Mouse (Mus musculus) ES-E14 (cell line): Measurements from ENCODE around the gene Ebf1. TPM values are rescaled to one million over a fixed set of nuclear protein-coding genes. Genes with fewer than 3 reads are reported as not detected.

Experiments used
- DNase-seq: peaks from one replicate; pipeline ENCODE4 v3.0.0-alpha.2; 2013; ENCODE audit warnings: low read depth, low spot score
- H3K27ac ChIP-seq: 2 replicates; pipeline ENCODE4 v1.5.1; 2012; ENCODE audit warnings: low read depth, mild to moderate bottlenecking, low read length, moderate library complexity, mixed read lengths; ENCODE audit not compliant: poor library complexity, insufficient read depth, severe bottlenecking
- H3K36me3 ChIP-seq: 2 replicates; pipeline ENCODE4 v1.6.1; 2012; ENCODE audit warnings: mild to moderate bottlenecking, low read length, moderate library complexity, mixed read lengths; ENCODE audit not compliant: control insufficient read depth, poor library complexity, insufficient read depth, severe bottlenecking
- H3K4me1 ChIP-seq, 2 experiments: fragments of 150-350 bp in 1 of 2; sonication (generic) in 1 of 2; 2 replicates each; pipeline ENCODE4 v1.6.1; 2012; ENCODE audit warnings: low read length in 2 of 2, mild to moderate bottlenecking in 1 of 2, mixed read lengths in 1 of 2; ENCODE audit not compliant: control insufficient read depth in 2 of 2, insufficient read depth in 2 of 2, poor library complexity in 1 of 2
- H3K4me3 ChIP-seq, 2 experiments: fragments of 150-350 bp in 1 of 2; sonication (generic) in 1 of 2; 2 replicates each; pipeline ENCODE4 v1.5.1; 2012; ENCODE audit warnings: low read length in 2 of 2, low read depth in 1 of 2, mild to moderate bottlenecking in 1 of 2, mixed read lengths in 1 of 2; ENCODE audit not compliant: insufficient read depth in 1 of 2, poor library complexity in 1 of 2, severe bottlenecking in 1 of 2
- H3K9ac ChIP-seq: 2 replicates; pipeline ENCODE4 v1.6.1; 2012; ENCODE audit warnings: low read depth, mild to moderate bottlenecking, low read length, mixed read lengths; ENCODE audit not compliant: poor library complexity, insufficient read depth, severe bottlenecking
- H3K9me3 ChIP-seq: fragments of 150-350 bp; sonication (generic); 2 replicates; pipeline ENCODE4 v1.6.1; 2012; ENCODE audit warnings: low read depth, mild to moderate bottlenecking, low read length; ENCODE audit not compliant: control insufficient read depth, insufficient read depth
- CHD2 ChIP-seq: IDR thresholded peaks from 2 replicates; pipeline ENCODE4 v1.6.1; 2014; ENCODE audit warnings: mild to moderate bottlenecking, low read depth, low read length, inconsistent platforms
- HCFC1 ChIP-seq: IDR thresholded peaks from 2 replicates; pipeline ENCODE4 v1.6.1; 2012; ENCODE audit warnings: low read length, inconsistent platforms, borderline replicate concordance; ENCODE audit not compliant: insufficient read depth
- MAFK ChIP-seq: IDR thresholded peaks from 2 replicates; pipeline ENCODE4 v1.6.1; 2014; ENCODE audit warnings: mild to moderate bottlenecking, low read depth, low read length, inconsistent platforms; ENCODE audit not compliant: insufficient read depth
- ZC3H11A ChIP-seq: IDR thresholded peaks from 2 replicates; pipeline ENCODE4 v1.6.1; 2012; ENCODE audit warnings: low read depth, mild to moderate bottlenecking, inconsistent platforms, low read length, borderline replicate concordance
- ZNF384 ChIP-seq: IDR thresholded peaks from 2 replicates; pipeline ENCODE4 v1.6.1; 2012; ENCODE audit warnings: low read depth, low read length, inconsistent platforms
- in situ Hi-C, 2 experiments: fragments of 600-800 bp; cut with MboI; formaldehyde crosslinking; loops; one replicate each; pipeline ENCODE4 v1.15.1; 2025; ENCODE audit warnings: low sequenced_read_pairs in 2 of 2, inconsistent platforms in 1 of 2; ENCODE audit not compliant: unreplicated experiment in 2 of 2
- total RNA-seq: library from RNA; depleted of rRNA; stranded (reverse); fragments of 300-350 nt; gene quantifications from 2 replicates; pipeline ENCODE4 v1.2.3, GENCODE M21; 2012

Gene Ebf1
- total RNA-seq, 1 experiment, result 3.2 TPM

GRCm38 (mm10) chr11:44794883-44795282 lies 177.8 kb downstream of the Ebf1 start:
- H3K4me1 ChIP-seq, result no peaks in the 10 kb centered on the region; a peak in 1 of 4 replicates
- no peaks in the 10 kb centered on the region for H3K9me3 ChIP-seq
- no peak overlapping the region for H3K27ac ChIP-seq
- no peaks in the 10 kb centered on the region for H3K36me3 ChIP-seq
- DNase-seq, result no peak
- no peak for TF ChIP-seq MAFK
- TF ChIP-seq ZNF384, result no peak
- TF ChIP-seq CHD2, result no peak
- no peak for TF ChIP-seq HCFC1
- TF ChIP-seq ZC3H11A, result no peak
- H3K4me3 ChIP-seq, result no peak overlapping the region
- in situ Hi-C loops, result no loop called here
- H3K9ac ChIP-seq, result no peak overlapping the region

- Histone ChIP-seq H3K9me3 (no peaks in the 10 kb centered on the region), H3K4me1 (no peaks in the 10 kb centered on the region; a peak in 1 of 4 replicates), H3K4me3 (no peak overlapping the region), H3K9ac (no peak overlapping the region), H3K27ac (no peak overlapping the region), H3K36me3 (no peaks in the 10 kb centered on the region)
- TF ChIP-seq ZNF384, result no peak
- no peak for TF ChIP-seq CHD2
- TF ChIP-seq MAFK, result no peak
- no peak for TF ChIP-seq HCFC1
- TF ChIP-seq ZC3H11A, result no peak
- no peak for DNase-seq
- in situ Hi-C loops, result no loop called here
These were observed 178.7 kb downstream of the Ebf1 start for GRCm38 (mm10) chr11:44795767-44796166.

- TF ChIP-seq HCFC1 (no peak), ZNF384 (no peak)
- H3K4me3 ChIP-seq, result no peak overlapping the region
- in situ Hi-C loops, result no loop called here
- H3K4me1 ChIP-seq, result no peaks in the 10 kb centered on the region
- H3K36me3 ChIP-seq, result no peaks in the 10 kb centered on the region
- no peaks in the 10 kb centered on the region for H3K9me3 ChIP-seq
- DNase-seq, result no peak
- no peak overlapping the region for H3K27ac ChIP-seq
- no peak overlapping the region for H3K9ac ChIP-seq
These were observed 181.2 kb downstream of the Ebf1 start for GRCm38 (mm10) chr11:44798270-44798669.

GRCm38 (mm10) chr11:44804046-44804445 lies 186.9 kb downstream of the Ebf1 start:
- in situ Hi-C loops, result no loop called here
- peak; percentile 15 for DNase-seq
- Histone ChIP-seq H3K4me1 (peaks cover 0 to 4% of the 10 kb centered on the region in 2 experiments; a peak in 1 of 4 replicates), H3K9ac (no peak overlapping the region), H3K27ac (no peak overlapping the region), H3K36me3 (no peaks in the 10 kb centered on the region), H3K4me3 (no peak overlapping the region), H3K9me3 (no peaks in the 10 kb centered on the region)
- TF ChIP-seq HCFC1 (no peak), MAFK (no peak), CHD2 (no peak), ZC3H11A (no peak), ZNF384 (no peak)

- Histone ChIP-seq H3K9me3 (no peaks in the 10 kb centered on the region), H3K9ac (no peak overlapping the region), H3K4me1 (peaks cover 0 to 4% of the 10 kb centered on the region in 2 experiments; a peak in 1 of 4 replicates), H3K27ac (no peak overlapping the region), H3K4me3 (no peak overlapping the region), H3K36me3 (no peaks in the 10 kb centered on the region)
- in situ Hi-C loops, result no loop called here
- TF ChIP-seq HCFC1 (no peak), CHD2 (no peak), ZNF384 (no peak), MAFK (no peak)
- DNase-seq, result no peak
These were observed 189.5 kb downstream of the Ebf1 start for GRCm38 (mm10) chr11:44806589-44806988.
